Comparison of ENCODE assay signal across 13 mouse cellular contexts in genomic region chr11:50704511-50704910, GRCm38 (mm10).
"Had no signal": no experiment of that assay in that cellular context is flagged by ENCODE, and none has a peak within 500 bp of the region (broad histone marks: within the 10 kb centered on the region; RNA-seq: fewer than 3 reads in every experiment).

No protein-coding gene starts in this region.

- DNase-seq: cerebellum, adult 9-11 months; cerebellum, postnatal 10 days; cerebellum, postnatal 25 days; cerebellum, postnatal 36 days; embryo, embryonic 11 days; forebrain, postnatal 0 days; gastrocnemius, adult 2 months; gastrocnemius, postnatal 10 days; gastrocnemius, postnatal 14 days; gastrocnemius, postnatal 25 days; gastrocnemius, postnatal 36 days; heart, adult 18-20 months; heart, adult 2 months had no signal
